Mouse (Mus musculus): ENCODE data around the gene Pla2g12a. TPM values are rescaled to one million over a fixed set of nuclear protein-coding genes. Genes with fewer than 3 reads are reported as not detected.

Pla2g12a gene
- polyA plus RNA-seq, 2 experiments, result 45.7 to 84.7 TPM

DNA sequence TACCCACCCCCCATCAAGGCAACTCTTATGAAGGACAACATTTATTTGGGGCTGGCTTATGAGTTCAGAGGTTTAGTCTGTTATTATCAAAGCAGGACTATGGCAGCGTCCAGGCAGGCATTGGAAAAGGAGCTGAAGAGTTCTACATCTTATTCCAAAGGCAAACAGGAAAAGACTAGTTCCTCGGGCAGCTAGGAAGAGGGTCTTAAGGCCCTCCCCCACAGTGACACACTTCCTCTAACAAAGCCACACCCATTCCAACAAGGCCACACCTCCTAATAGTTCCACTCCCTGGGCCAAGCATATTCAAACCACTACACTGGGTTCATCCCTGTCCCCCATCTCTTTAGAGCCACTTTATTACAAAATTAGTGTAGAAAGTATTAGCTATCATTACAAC lies 15.8 kb upstream of the Pla2g12a start:
- 44% methylated on average over 2 of the region's 2 CpGs for WGBS (ENCODE audit: insufficient replicate concordance)
- DNase-seq (ENCODE audit: low read depth in 3 of 3, low spot score in 3 of 3), result no peak
- Histone ChIP-seq H3K27ac (no peak overlapping the region), H3K36me3 (replicated peaks; ENCODE audit: control insufficient read depth, insufficient read depth, low read depth) (no peaks in the 10 kb centered on the region), H3K4me3 (ENCODE audit: insufficient read depth in 1 of 2, low read depth in 2 of 2, low read length in 2 of 2) (no peak overlapping the region), H3K27me3 (ENCODE audit: control insufficient read depth, insufficient read depth, low read length) (no peaks in the 10 kb centered on the region), H3K4me2 (ENCODE audit: low read depth) (no peak overlapping the region), H3K4me1 (replicated peaks; ENCODE audit: control insufficient read depth in 2 of 2, insufficient read depth in 2 of 2, low read length in 1 of 2) (no peaks in the 10 kb centered on the region), H3K9me3 (ENCODE audit: control insufficient read depth, low read length) (no peaks in the 10 kb centered on the region; the same call in 1 of the 2 replicates), H3K9ac (replicated peaks) (no peak overlapping the region)
- ATAC-seq (ENCODE audit: insufficient read depth), result no peak
- no peak for TF ChIP-seq EP300 (IDR thresholded peaks at IDR 0.05; ENCODE audit: low read depth)
- TF ChIP-seq CTCF (IDR thresholded peaks at IDR 0.05; ENCODE audit: low read depth), result no peak

DNA sequence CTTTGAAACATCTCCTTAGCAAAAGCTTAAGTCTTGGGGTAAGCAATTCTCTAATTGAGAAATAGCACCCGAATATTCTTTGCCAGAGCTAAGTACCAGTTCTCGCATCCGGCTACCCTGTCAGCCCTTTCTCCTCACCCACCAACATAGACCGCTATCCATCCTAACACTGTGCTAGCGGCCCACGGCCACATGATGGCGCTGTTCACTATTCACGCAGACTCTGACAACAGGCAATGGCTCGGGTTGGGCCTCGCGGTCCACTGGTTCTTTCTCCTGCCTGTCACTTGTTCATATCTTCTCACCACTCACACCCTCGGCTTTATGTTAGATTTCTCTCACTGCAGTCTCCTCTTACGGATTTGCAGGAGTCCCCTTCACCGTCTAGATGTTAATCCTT lies 14.7 kb upstream of the Pla2g12a start:
- Histone ChIP-seq H3K27me3 (ENCODE audit: control insufficient read depth, insufficient read depth, low read length) (no peaks in the 10 kb centered on the region), H3K36me3 (replicated peaks; ENCODE audit: control insufficient read depth, insufficient read depth, low read depth) (no peaks in the 10 kb centered on the region), H3K9ac (replicated peaks) (no peak overlapping the region), H3K9me3 (ENCODE audit: control insufficient read depth, low read length) (no peaks in the 10 kb centered on the region; the same call in 1 of the 2 replicates), H3K4me1 (replicated peaks; ENCODE audit: control insufficient read depth in 2 of 2, insufficient read depth in 2 of 2, low read length in 1 of 2) (no peaks in the 10 kb centered on the region), H3K4me3 (ENCODE audit: insufficient read depth in 1 of 2, low read depth in 2 of 2, low read length in 2 of 2) (no peak overlapping the region), H3K4me2 (ENCODE audit: low read depth) (no peak overlapping the region), H3K27ac (no peak overlapping the region)
- ATAC-seq (ENCODE audit: insufficient read depth) (no peak), DNase-seq (ENCODE audit: low read depth in 3 of 3, low spot score in 3 of 3) (no peak)
- WGBS (ENCODE audit: insufficient replicate concordance), result 42% methylated on average over 14 of the region's 14 CpGs
- TF ChIP-seq EP300 (IDR thresholded peaks at IDR 0.05; ENCODE audit: low read depth) (no peak), CTCF (IDR thresholded peaks at IDR 0.05; ENCODE audit: low read depth) (peak; percentile 91)

DNA sequence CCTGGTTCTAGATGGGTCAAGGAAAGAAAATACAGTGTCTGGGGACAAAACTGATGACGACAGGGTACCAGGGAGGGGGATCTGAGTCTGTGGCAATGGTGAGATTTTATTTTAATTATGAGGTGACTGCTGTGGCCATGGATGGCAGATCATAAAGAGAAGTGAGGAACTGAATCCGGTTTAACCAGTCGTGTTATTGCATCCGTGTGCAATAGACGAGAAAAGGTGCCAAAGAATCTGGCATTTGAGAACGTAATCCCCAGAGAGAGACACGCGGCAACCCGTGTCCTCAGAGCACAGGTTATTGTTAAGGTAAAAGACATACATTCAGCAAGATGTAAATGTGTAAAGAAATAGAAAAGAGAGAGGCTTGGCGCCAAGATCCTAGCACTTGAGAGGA lies 1.1 kb upstream of the Pla2g12a start:
- no peak for ATAC-seq (ENCODE audit: insufficient read depth)

DNA sequence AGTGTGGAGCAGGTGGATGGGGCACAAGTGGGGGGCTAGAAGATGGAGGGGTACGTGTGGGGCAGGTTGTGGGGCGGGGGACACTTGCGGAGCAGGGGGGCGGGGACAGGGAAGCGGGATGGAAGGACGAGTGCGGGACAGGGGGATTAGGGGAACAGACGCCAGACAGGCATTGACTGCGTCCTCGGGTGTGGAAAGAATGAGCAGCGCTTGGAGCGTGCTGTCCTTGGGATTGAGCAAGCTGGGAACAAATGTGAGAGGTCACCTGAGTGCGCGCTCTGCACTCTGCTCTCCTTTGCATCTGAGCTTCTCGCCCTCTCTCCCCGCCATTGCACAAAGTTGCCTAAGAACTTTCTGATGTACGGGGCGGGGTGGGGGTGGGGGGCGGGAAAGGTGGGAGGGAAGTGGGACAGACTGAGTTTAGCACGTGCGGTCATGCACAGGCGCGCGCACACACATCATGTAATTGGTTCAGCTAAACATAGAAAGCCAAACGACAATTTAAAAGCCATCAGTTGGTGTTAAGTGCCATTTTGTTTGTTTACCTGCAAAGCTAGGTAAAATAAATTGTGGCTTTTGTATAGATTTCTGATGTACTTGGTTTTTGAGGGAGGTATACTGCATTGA lies 838 bp downstream of the Pla2g12a start:
- no peak for TF ChIP-seq CTCF (IDR thresholded peaks at IDR 0.05; ENCODE audit: low read depth)
- TF ChIP-seq EP300 (IDR thresholded peaks at IDR 0.05; ENCODE audit: low read depth), result no peak
- WGBS (ENCODE audit: insufficient replicate concordance), result under 1% methylated on average over 25 of the region's 25 CpGs
- Histone ChIP-seq H3K9me3 (ENCODE audit: control insufficient read depth, low read length) (no peaks in the 10 kb centered on the region), H3K4me2 (ENCODE audit: low read depth) (peak overlapping the region; percentile 88), H3K36me3 (replicated peaks; ENCODE audit: control insufficient read depth, insufficient read depth, low read depth) (no peaks in the 10 kb centered on the region), H3K27me3 (ENCODE audit: control insufficient read depth, insufficient read depth, low read length) (no peaks in the 10 kb centered on the region), H3K4me1 (replicated peaks; ENCODE audit: control insufficient read depth in 2 of 2, insufficient read depth in 2 of 2, low read length in 1 of 2) (peaks cover 25 to 29% of the 10 kb centered on the region in 2 experiments), H3K9ac (replicated peaks) (peak overlapping the region; percentile 80), H3K4me3 (ENCODE audit: insufficient read depth in 1 of 2, low read depth in 2 of 2, low read length in 2 of 2) (peak overlapping the region; percentile 73 to 74), H3K27ac (peak overlapping the region; percentile 36)
- DNase-seq (ENCODE audit: low read depth in 3 of 3, low spot score in 3 of 3), result peak in 2 of 3 experiments; percentile 45 to 48
- peak; percentile 27 for ATAC-seq (ENCODE audit: insufficient read depth)

More for the DNA sequence above, 1.1 kb upstream of the Pla2g12a start:
- no peaks in the 10 kb centered on the region for H3K9me3 ChIP-seq (ENCODE audit: control insufficient read depth, low read length)
- no peak overlapping the region for H3K4me2 ChIP-seq (ENCODE audit: low read depth)
- H3K36me3 ChIP-seq (replicated peaks; ENCODE audit: control insufficient read depth, insufficient read depth, low read depth), result no peaks in the 10 kb centered on the region; the same call in 1 of the 2 replicates
- no peak overlapping the region for H3K4me3 ChIP-seq (ENCODE audit: insufficient read depth in 1 of 2, low read depth in 2 of 2, low read length in 2 of 2)
- DNase-seq (ENCODE audit: low read depth in 3 of 3, low spot score in 3 of 3), result no peak
- H3K4me1 ChIP-seq (replicated peaks; ENCODE audit: control insufficient read depth in 2 of 2, insufficient read depth in 2 of 2, low read length in 1 of 2), result peaks cover 20 to 23% of the 10 kb centered on the region in 2 experiments
- no peak overlapping the region for H3K27ac ChIP-seq
- TF ChIP-seq CTCF (IDR thresholded peaks at IDR 0.05; ENCODE audit: low read depth) (no peak), EP300 (IDR thresholded peaks at IDR 0.05; ENCODE audit: low read depth) (no peak)
- no peak overlapping the region for H3K9ac ChIP-seq (replicated peaks)
- 78% methylated on average over 10 of the region's 10 CpGs for WGBS (ENCODE audit: insufficient replicate concordance)
- no peaks in the 10 kb centered on the region for H3K27me3 ChIP-seq (ENCODE audit: control insufficient read depth, insufficient read depth, low read length)

DNA sequence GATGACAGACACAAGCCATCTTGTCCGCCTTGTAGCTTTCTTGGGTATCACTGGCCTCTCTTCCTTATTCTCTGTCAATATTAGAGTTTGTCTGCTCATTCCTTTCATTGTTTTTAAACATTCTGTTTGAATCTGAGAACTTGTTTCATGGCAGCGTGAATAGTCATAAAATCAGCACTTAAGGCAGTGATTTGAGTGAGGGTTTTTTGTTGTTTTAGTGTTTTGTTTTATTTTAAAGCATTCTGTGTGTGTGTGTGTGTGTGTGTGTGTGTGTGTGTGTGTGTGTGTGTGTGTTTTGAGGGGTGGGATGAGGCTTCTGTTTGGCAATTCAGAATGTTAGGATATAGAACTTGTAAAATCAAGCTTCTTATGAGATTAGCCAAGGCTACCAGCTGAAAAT lies 1.5 kb downstream of the Pla2g12a start:
- ATAC-seq (ENCODE audit: insufficient read depth), result no peak
- H3K9ac ChIP-seq (replicated peaks), result no peak overlapping the region; the same call in 1 of the 2 replicates

More for the DNA sequence above, 1.5 kb downstream of the Pla2g12a start:
- no peaks in the 10 kb centered on the region for H3K27me3 ChIP-seq (ENCODE audit: control insufficient read depth, insufficient read depth, low read length)
- H3K4me1 ChIP-seq (replicated peaks; ENCODE audit: control insufficient read depth in 2 of 2, insufficient read depth in 2 of 2, low read length in 1 of 2), result peaks cover 30 to 35% of the 10 kb centered on the region in 2 experiments
- 57% methylated on average over 2 of the region's 2 CpGs for WGBS (ENCODE audit: insufficient replicate concordance)
- H3K27ac ChIP-seq, result peak overlapping the region; percentile 36
- peak overlapping the region; percentile 88 for H3K4me2 ChIP-seq (ENCODE audit: low read depth)
- no peak for DNase-seq (ENCODE audit: low read depth in 3 of 3, low spot score in 3 of 3)
- peak overlapping the region; percentile 38 to 74; a peak in 3 of 4 replicates for H3K4me3 ChIP-seq (ENCODE audit: insufficient read depth in 1 of 2, low read depth in 2 of 2, low read length in 2 of 2)
- no peaks in the 10 kb centered on the region for H3K36me3 ChIP-seq (replicated peaks; ENCODE audit: control insufficient read depth, insufficient read depth, low read depth)
- no peak for TF ChIP-seq CTCF (IDR thresholded peaks at IDR 0.05; ENCODE audit: low read depth)
- TF ChIP-seq EP300 (IDR thresholded peaks at IDR 0.05; ENCODE audit: low read depth), result no peak
- H3K9me3 ChIP-seq (ENCODE audit: control insufficient read depth, low read length), result no peaks in the 10 kb centered on the region
